Mouse (Mus musculus) 416B (cell line): ENCODE measurements around the gene Trpv5.

ENCODE experiments used
- DNase-seq: peaks from one replicate; pipeline ENCODE4 v3.0.0; 2011; ENCODE audit warnings: low read depth

The Trpv5 gene

DNA sequence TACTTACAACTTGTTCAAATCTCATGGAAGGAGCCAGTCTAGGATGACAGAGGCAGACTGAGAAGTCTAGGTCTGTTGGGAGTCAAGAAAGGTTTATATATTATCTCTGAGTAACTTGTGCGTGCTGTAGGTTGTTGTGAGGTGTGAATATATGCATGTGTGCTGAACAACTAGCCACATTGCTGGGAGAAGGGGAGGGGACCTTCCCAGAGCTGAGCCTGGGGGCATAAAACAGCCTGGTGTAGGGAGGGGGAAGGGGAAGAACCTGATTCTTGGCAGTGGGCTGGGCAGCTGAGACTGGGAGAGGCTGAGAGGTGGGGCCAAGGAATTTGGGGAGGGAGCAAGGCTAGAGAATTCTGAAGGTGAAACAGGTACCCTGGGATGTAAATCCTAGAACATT, at the start of gene Trpv5:
Gene Trpv5 (minus strand): TSS at position 101 of the 400 bp plus-strand sequence.
- no peak for DNase-seq

DNA sequence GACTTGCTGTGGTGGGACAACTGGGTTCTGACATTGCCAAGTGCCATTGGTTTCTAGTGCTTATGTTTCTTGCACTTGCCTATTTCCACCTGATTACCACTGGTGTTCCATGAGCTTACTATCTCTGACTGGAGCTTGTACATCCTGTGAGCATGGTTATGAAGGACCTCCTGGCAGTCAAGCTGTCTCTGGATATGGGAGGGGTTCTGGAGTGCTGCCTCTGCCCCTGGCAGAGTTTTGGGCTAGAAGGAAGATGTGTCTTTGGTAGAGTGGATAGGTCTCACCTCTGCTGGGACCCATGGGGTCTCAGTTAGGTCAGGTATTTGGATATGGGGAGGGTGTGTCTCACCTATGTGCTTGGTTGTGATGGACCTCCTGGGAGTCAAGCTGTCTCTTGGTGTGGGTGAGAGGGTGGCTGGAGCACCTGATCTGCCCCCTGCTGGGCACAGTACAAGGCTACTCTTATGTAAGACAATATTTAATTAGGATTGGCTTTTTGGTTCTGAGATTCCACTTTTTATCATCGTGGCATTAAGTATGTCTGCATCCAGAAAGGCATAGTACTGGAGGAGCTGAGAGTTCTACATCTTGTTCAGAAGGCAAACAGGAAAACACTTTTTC, 47.5 kb upstream of the Trpv5 start:
- peak; percentile 5 for DNase-seq

DNA sequence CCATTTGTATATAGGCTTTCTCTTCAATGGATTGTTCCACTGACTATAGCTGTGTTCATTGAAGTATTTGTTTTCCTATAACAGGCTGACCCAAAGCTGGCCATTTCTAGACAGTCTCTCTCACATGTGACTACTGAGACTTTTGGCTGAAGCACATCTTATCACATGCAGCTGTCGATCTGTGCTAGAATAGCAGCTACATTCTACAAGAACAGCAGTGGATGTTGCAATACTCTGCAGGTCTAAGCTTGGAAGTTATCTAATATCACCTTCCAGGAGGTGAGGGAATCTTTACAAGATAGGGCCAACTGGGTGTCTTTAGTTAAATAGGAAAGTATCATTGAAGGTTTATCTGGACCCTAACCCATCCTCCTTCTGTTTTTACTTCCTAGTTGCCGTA, 40.9 kb upstream of the Trpv5 start:
- no peak for DNase-seq

DNA sequence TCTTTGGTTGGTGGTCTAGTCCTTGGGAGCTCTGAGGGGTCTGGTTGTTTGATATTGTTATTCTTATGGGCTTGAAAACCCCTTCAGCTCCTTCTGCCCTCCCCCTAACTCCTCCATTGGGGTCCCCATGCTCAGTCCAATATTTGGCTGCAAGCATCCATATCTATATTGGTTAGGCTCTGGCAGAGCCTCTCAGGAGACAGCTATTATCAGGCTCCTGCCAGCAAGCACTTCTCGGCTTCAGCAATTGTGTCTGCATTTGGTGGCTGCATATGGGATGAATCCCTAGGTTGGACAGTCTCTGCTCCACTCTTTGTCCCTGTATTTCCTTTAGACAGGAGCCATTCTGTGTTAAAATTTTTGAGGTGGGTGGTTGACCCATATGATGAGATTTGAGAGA, 29.7 kb upstream of the Trpv5 start:
- no peak for DNase-seq

DNA sequence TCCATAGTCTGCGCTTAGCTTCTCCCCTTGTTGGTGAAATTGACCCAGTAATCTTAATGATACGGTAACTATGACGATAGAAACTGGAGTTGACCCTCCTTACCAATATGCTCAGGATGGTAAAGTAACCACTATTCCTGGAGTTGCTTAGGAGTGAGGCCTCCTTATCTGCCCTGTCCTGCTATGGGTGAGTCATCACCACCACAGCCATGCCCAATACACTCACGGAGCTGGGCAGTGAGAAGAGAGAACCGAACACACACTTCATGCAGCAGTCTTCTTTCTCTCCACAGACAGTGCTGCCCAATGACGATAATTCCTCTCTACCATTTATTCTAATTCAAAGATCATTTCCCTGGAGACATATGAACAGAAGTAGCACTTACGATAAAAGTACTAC, 25.7 kb upstream of the Trpv5 start:
- peak; percentile 34 for DNase-seq

DNA sequence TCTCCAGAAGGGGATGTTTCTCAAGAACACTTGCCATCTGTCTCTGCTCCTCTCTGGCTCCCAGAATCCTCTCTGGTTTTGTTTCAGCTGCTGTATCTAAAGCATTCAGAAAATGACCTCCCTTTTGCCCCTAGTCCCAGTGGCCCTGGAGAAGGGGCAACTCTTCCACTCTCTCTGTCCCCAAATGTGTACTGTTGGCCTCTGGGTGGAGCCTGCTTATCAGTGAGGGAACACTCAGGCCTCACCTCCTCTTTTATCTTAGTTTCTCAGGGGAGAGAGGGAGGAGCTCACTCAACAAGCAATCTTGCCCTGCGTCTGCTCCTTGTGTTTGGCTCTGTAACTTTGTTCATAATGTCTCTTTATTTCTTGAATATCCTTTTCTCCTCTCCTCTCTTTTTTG, 23.6 kb upstream of the Trpv5 start, which contains the start of gene Kel:
Gene Kel (minus strand): TSS at position 217 of the 400 bp plus-strand sequence.
- no peak for DNase-seq

DNA sequence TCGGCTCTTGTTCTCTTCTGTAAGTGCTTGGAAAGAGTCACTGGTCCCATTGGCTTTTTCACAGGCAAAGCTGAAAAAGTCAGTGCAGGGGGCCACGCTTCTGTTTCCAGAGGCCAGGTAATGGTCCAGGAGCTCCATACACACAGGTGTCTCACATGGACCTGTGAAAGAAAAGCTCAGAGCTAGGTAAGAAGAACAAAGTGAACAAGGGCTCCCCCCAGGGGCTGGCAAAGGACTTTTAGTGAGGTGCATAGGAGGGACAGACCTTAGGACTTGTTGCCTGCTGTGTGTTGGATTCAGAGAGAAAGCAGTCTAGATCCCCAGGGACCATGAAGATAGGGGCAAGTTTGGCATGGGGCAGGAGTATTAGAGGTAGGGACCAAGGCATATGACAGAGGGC, 22.4 kb upstream of the Trpv5 start:
- DNase-seq: peak; percentile 5

DNA sequence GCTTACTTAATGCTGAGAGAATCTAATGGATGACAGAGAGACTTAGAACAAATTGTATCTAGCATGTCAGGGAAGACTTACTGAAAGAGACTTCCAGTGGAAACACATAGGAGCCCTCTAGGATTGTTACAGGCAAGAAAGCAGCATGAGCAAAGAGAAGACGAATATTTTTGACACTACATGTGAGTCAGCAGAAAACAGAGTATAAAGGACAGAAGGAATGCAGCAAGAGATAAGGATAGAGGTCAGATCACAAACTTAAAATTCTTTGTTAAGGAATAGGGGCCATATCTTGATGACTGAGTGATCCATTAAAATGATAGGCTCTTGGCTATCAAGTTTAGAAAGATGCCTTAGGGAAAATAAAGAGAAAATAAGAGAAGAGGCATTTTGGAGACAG, 20.7 kb upstream of the Trpv5 start:
- no peak for DNase-seq

DNA sequence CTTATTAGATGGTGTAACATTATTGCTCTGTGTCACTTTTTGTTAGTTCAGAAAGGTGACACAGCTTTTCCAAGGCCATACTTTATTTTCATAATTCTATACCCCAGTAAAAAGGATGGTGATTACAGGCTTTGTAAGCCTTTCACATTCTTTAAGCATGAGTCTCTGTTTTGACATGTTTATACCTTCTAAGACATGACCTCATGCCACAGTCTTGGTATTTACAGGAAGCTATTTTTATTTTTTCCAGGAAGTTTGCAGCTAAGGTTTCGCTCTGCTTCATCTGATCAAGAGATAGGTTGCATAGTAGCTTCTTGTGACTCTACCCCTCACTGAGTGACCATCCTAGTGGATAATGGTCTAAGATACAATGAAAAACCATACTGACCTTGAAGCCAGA, 13.8 kb upstream of the Trpv5 start:
- no peak for DNase-seq

DNA sequence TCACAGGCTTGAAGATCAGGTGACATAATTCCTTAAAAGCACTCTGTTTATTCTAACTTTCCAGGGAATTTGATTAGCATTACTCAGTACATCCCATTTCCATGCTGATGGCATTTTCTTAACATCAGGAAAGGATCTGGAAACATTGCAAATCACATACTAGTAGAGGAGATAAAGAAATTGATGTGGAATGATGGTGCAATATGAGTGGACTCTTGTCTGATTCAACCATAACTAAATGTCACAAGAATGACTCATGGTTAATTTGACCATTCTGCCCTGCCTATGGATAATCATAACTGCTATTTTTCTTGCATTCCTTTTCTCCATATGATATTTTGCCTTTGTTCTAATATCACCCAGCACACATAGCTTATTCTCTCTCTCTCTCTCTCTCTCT, 11.6 kb upstream of the Trpv5 start:
- DNase-seq: peak; percentile 2

DNA sequence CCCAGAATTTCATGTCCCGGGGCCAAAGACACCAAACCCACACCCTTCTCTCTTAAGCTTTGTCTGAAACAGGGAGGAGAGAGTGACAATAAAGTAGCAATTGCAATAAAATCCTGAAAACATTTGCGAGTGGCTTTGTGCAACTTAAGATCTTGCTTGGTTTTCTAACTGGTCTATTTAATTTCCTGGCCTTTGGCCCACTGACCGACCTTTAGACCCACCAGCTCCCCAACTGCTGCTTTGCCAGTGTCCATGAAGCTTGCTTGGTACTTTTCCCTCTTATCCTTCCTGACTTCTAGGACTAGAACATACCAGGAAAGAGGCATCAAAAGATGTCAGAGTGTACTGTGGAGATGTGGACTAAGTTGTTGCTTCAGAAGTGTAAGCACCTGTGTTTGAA, 5.0 kb upstream of the Trpv5 start:
- no peak for DNase-seq

DNA sequence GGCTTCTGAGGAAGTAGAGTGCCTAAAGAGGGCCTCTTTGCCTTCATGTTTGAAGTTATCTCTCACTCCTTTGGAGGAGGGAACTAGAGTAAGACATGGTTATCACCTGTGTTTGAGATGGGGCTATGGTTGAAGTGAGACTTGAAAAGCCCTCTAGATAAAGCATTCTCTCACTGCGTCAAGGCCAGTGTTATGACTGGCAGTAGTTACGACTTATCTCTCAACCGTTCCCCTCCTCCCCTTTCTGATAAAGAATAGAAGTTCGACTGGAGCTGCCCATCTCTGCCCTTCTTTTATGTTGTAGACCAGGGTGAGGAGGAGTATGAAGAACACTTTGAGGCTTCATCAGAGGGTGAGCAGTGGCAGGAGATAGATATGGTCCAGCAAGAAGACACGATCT, 4.3 kb upstream of the Trpv5 start:
- DNase-seq: no peak

DNA sequence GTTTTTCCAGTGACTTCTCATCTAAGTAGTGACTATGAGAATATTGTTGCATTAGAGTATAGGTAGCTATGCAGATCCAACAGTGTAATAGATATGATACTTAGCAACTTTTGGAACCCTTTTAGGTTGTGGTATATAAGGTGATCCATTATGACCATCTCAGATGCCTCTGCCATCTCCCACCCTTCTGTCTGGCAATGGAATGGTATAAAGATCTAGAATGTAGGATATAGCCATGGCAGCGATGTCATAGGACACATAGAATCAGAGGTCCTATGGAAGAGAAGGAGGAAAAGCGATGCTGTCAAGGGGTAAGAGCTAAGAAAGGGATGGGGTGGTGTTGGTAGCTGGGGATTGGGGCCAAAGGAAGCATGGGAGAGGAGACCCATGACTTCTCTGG, 3.6 kb upstream of the Trpv5 start, which contains the start of gene Llcfc1:
Gene Llcfc1 (plus strand): TSS at position 301 of the 400 bp plus-strand sequence.
- DNase-seq: no peak

DNA sequence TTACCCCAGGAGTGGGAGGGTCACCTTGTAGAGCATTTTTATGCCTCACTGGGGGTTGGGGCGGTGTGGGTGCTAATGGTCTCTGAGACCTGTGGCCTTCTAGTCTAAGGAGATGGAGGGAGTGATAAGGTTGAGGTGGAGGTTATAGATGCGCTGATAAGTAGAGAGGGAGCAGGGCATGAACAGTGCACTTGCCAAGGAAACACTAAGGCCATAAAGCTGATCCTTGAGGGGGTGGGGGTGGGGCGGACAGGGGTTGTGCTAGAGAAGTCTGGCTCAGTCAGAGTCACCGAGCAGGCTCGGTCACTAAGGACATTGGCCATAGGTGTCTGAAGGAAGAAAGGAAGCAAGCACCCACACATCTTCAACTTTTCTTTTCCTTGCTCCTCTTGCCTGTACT, 1.1 kb upstream of the Trpv5 start:
- no peak for DNase-seq

DNA sequence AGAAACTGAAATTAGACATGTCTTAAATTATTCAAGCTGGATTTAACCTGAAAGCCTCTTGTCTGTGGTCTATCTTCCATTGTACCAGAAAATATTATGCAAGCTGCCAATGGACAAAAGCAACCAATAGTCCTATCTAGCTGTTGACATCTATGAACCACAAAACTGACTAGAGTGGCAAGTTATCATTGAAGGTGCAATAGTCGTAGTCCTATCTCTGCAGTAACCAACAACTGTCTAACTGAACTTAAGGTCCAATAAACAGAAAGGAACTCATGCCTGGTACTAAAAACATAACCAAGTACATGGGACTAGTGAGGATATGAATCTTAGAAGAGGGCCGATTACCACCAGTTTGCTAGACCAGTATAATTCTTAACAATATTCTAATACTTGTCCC, 4.0 kb downstream of the Trpv5 start:
- DNase-seq: no peak

DNA sequence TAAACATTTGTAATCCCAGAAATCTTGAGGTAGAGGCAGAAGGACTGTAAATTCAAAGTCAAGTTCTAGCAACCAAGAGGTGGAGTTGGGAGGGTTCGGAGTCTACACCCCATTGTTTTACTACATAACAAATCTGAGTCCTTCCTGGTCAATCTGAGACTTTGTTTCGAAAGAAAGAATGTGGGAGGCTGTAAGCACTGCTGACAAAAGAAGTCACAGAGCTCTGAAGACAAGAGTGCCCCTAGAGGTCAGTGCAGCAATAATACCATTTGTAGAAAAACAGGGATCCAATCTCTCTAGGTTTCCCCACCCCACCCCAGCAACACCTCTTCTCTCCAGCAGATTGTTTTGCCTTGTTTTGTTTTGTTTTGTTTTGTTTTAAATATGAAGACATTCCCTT, 18.2 kb downstream of the Trpv5 start:
- DNase-seq: peak; percentile 12

DNA sequence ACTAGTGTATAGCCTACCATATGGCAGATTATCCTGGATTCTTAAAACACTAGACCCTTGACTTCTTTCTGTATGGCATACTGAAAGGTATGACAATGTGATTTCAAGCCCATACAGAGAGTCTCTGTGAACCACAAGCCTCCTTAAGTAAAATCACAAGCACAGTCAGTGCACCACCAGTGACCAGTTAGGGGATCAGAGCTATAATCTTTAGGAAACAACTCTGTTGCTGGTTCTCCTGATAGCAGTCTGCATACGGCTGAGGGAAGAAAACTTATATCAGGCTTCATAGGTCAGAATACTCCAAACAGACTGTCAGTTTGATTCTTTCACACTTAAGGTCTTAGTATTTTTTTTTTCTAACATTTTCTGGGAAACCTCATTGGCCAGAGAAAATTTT, 22.1 kb downstream of the Trpv5 start:
- DNase-seq: no peak

DNA sequence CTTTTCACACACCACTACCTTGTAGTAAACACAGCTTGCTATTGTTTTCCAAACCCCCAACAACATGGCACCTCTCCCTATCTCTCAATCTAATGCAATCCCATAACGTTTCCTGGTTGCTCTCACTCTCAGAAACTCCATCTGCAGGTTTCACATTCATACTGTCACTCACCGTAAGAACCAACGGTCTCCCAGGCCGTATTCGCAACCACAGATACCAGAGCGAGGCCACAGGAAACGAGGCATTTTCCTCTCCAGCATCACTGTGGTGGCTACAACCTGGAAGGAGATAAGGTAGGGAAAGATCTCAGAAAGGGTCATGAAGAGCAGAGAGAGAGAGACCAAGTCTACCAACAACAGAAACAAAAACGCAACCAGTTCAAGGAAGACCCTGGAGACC, 25.9 kb downstream of the Trpv5 start:
- DNase-seq: peak; percentile 66

DNA sequence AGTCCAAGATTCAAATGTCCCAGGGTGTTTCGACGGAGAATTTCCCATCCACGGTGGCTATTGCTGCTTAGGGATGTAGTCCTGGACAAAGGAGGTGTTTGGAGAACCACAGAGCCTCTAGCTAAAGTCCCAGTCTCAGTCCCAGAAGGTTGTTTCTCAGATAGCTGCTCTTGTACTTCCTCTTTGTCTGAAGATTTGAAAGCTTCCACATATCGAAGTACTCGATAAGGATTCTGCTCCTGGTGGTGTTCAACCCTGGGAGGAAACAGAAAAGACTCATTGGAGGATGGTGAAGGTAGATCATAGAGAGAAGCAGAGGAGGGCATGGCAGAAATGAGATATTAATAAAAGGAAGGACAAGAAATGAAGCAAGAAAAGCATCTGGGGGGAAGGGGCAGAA, 27.4 kb downstream of the Trpv5 start:
- no peak for DNase-seq

DNA sequence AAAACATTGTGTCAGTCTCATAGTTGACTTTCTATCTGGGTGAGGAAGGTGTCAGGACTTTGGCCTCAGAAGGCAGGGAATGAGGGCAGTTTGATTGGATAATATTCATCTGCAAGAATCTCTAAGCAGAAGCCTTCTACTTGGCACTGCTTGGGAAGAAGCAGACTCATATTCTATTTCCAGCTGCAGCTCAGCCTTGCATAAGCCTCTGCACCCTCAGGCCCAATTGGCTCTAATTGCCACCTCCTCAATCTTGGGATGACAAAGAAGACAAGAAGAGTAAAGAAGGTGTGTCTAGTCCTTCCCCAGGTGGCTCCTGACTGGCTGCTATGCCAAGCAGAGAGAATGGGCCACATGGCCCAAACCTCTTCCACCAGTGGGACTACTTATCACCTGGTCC, 33.9 kb downstream of the Trpv5 start:
- DNase-seq: no peak

DNA sequence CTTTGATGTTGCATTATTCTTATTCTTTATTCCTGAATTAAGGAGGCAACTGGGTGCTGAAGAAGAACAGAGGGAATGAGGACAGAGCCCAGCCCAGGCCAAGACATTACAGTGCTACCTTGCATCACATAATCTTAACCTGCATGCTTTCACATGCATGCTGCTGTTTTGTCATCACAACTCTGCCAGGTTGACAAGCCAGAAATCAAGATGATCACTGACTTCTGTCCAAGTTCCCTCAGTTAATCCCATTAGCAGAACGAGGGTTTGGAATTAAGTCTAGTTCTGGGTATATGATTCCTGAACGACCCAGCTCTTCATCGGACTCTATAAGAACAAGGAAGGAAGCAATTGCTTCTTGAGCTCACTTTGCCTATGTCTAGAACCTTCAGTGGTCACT, 34.3 kb downstream of the Trpv5 start:
- no peak for DNase-seq

DNA sequence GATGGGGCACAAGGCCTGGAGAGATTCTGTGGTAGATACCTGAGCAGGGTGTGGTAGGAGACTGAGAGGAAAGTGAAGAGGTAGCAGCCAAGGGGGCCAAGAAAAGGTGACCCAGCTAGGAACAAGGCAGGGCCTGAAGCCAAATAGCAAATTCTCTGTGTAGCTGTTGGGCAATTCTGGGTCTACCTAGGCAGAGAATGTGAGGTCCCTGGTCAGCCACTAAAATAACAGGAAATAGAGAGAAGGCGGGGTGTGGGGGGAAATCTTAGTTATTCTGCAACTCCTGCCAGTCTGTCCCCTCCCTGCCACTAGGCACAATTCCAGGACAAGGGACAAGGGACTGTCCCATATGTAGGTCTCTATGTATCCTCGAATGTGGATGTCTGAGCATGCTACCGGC, 37.3 kb downstream of the Trpv5 start:
- DNase-seq: no peak

DNA sequence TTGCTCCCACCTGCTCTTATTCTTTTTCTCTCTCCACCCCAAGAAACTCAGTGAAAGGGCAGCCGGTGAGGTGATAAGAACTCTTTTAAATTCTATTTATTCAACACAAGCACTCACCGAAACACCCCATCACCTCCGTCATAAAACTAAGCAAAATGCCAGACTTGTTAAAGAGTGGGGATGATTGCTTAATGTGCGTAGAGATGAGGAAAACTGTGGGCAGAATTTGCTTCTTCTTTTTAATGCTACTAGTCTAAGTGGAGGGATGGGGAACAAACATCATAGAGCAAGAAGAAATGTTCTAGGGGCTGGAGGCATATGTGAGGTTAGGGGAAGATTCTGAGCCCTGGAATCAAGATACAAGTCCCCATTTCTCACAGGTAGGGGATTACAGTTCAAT, 37.8 kb downstream of the Trpv5 start:
- DNase-seq: no peak

DNA sequence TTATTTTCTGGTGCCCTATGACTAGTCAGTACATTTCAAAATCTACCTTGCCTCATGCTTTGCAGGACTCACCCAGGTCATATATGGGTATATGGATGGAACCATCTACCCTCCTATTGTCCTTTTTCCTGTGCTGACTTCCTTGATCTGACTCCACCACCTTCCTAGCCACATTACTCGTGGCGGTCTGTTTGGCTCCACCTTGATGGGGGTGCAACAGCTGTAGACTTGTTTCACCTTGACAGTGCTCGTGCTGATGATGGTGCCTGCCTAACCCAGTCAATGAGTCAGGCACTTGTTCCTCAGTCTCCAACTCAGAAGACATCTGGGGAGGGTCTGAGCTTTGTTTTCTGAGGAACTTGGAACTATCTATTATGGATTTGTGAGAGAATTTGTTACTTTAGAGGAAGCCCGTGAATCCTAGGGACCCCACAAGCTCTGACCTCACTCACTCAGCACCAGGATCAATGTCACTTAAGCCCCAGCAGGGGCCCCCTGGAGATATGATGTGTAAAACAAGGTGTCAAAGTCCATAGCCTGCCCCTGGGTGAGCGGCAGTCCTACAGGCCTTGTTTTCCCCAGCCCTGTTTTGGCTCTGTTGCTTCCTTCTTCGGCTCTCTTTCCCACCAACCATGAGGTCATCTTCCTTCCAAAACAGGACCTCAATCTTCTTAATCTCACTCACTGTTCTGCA, 39.2 kb downstream of the Trpv5 start:
- no peak for DNase-seq
